30 mouse cellular contexts compared by ENCODE assay signal in the genomic region with DNA sequence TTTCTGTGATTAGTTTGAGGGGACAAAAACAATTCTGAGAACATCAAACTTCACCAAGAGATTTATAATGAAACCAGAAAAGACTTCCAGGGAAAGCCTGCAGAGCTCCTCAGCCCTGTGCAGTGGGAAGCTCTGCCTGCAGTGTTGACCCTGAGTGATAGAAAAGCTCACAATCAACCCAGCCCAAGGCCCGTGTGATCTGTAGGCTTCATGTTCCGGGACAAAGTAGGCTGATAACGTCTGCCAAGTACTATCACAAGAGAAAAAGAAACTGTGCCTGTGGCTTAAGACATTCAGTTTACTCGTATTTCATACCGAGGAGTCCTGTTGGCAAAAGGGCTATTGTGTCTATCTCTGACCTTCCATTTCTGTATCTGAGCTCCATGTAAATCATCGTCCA. TPM values are rescaled to one million over a fixed set of nuclear protein-coding genes. Genes with fewer than 3 reads are reported as not detected.
DNase-seq lines count a peak whose midpoint lies in the region; ATAC-seq and TF ChIP-seq lines count a peak whose summit lies in the region.
"Had no signal": no experiment of that assay in that cellular context is flagged by ENCODE, and none has a peak within 500 bp of the region (broad histone marks: within the 10 kb centered on the region; RNA-seq: fewer than 3 reads in every experiment).

No protein-coding gene starts in this region.

- peak overlapping the region; percentile 58 for H3K9ac ChIP-seq in MEL (ENCODE audit: control insufficient read depth, low read depth, low read length, poor library complexity, severe bottlenecking)
- H3K9ac ChIP-seq in liver, embryonic 15.5 days = no peak overlapping the region
- no peak overlapping the region for H3K9ac ChIP-seq in hindbrain, embryonic 13.5 days
- H3K9ac ChIP-seq: forebrain, embryonic 12.5 days; forebrain, postnatal 0 days; heart, embryonic 12.5 days; hindbrain, embryonic 14.5 days; limb, embryonic 15.5 days; neural tube, embryonic 12.5 days had no signal

- ATAC-seq in erythroid progenitor cell, adult 5-6 weeks (replicated peaks; ENCODE audit: low FRiP score, poor library complexity, severe bottlenecking) = 0 out of 2 replicates have a peak, but pooled peaks have one; percentile 11
- ATAC-seq in liver, embryonic 15.5 days (ENCODE audit: insufficient read depth) = peak; percentile 58; the same call in 1 of the 2 replicates
- no peak for ATAC-seq in hindbrain, embryonic 13.5 days (ENCODE audit: low FRiP score)
- ATAC-seq: forebrain, postnatal 0 days; intestine, postnatal 0 days; midbrain, embryonic 16.5 days had no signal

- H3K4me3 ChIP-seq in MEL (ENCODE audit: control insufficient read depth in 1 of 2, insufficient read depth in 1 of 2, low read depth in 2 of 2, low read length in 2 of 2) = peak overlapping the region; percentile 47 to 54
- H3K4me3 ChIP-seq in liver, embryonic 15.5 days (replicated peaks) = no peak overlapping the region
- no peak overlapping the region for H3K4me3 ChIP-seq in hindbrain, embryonic 13.5 days
- no peak overlapping the region for H3K4me3 ChIP-seq in gastrocnemius, adult 2 months
- H3K4me3 ChIP-seq: erythroblast, embryonic 14.5 days; forebrain, embryonic 12.5 days; heart, embryonic 12.5 days; limb, embryonic 10.5 days; limb, embryonic 15.5 days; neural tube, embryonic 12.5 days had no signal

- no peak for TF ChIP-seq CTCF in MEL (IDR thresholded peaks at IDR 0.05 in 2 of 3, conservative IDR thresholded peaks at IDR 0.05 in 1 of 3; ENCODE audit: control insufficient read depth in 1 of 3, insufficient read depth in 1 of 3, low read depth in 2 of 3, low read length in 3 of 3, poor library complexity in 1 of 3, severe bottlenecking in 1 of 3)
- TF ChIP-seq CTCF in gastrocnemius, adult 2 months (IDR thresholded peaks at IDR 0.05) = no peak

- no peaks in the 10 kb centered on the region for H3K79me2 ChIP-seq in MEL (ENCODE audit: control insufficient read depth, insufficient read depth, low read length, poor library complexity)

- TF ChIP-seq POLR2A in MEL (IDR thresholded peaks at IDR 0.05; ENCODE audit: control insufficient read depth in 1 of 2, insufficient read depth in 1 of 2, low read depth in 1 of 2, low read length in 2 of 2, poor library complexity in 1 of 2) = no peak; a peak in 1 of 4 replicates

- peak overlapping the region; percentile 81 for H3K27ac ChIP-seq in MEL (ENCODE audit: control insufficient read depth, low read depth, low read length)
- peak overlapping the region; percentile 39; the same call in 1 of the 2 replicates for H3K27ac ChIP-seq in liver, embryonic 15.5 days (replicated peaks)
- no peak overlapping the region for H3K27ac ChIP-seq in hindbrain, embryonic 13.5 days
- no peak overlapping the region for H3K27ac ChIP-seq in gastrocnemius, adult 2 months
- H3K27ac ChIP-seq: forebrain, embryonic 12.5 days; hindbrain, embryonic 14.5 days; limb, embryonic 10.5 days; limb, embryonic 15.5 days; neural tube, embryonic 12.5 days had no signal

- DNase-seq in adrenal gland, postnatal 36 days = peak; percentile 26 to 41
- no peak for DNase-seq in adrenal gland, adult 18-20 months (ENCODE audit: low spot score in 2 of 2)
- peak; percentile 76 for DNase-seq in MEL (ENCODE audit: low read depth, low spot score)
- no peak for DNase-seq in gastrocnemius, postnatal 36 days
- no peak for DNase-seq in gastrocnemius, adult 2 months
- DNase-seq: adrenal gland, postnatal 14 days; cerebellum, adult 2 months; cerebellum, postnatal 14 days; forebrain, postnatal 0 days; gastrocnemius, postnatal 25 days; heart, adult 18-20 months; heart, postnatal 4 days; kidney, adult 9 months; kidney, postnatal 14 days; layer of hippocampus, adult 9-11 months; lung, postnatal 4 days; right cerebral cortex, postnatal 25 days; thymus, postnatal 14 days had no signal

- H3K27me3 ChIP-seq in MEL (ENCODE audit: control insufficient read depth in 1 of 2, insufficient read depth in 2 of 2, low read length in 2 of 2) = no peaks in the 10 kb centered on the region
- no peaks in the 10 kb centered on the region for H3K27me3 ChIP-seq in liver, embryonic 15.5 days
- 0 out of 2 replicates have a peak, but pooled peaks cover 3% of the 10 kb centered on the region for H3K27me3 ChIP-seq in hindbrain, embryonic 13.5 days
- H3K27me3 ChIP-seq: heart, embryonic 12.5 days; limb, embryonic 15.5 days; neural tube, embryonic 12.5 days had no signal

- peak; percentile 49 to 67; a peak in 3 of 4 replicates for TF ChIP-seq EP300 in MEL (IDR thresholded peaks at IDR 0.05; ENCODE audit: low read depth in 1 of 2, low read length in 2 of 2)

- peaks cover 0 to 42% of the 10 kb centered on the region in 2 experiments; a peak in 2 of 4 replicates for H3K36me3 ChIP-seq in MEL (ENCODE audit: control insufficient read depth in 1 of 2, insufficient read depth in 2 of 2, low read length in 2 of 2)
- H3K36me3 ChIP-seq in liver, embryonic 15.5 days (replicated peaks) = no peaks in the 10 kb centered on the region
- no peaks in the 10 kb centered on the region for H3K36me3 ChIP-seq in hindbrain, embryonic 13.5 days
- H3K36me3 ChIP-seq: forebrain, embryonic 12.5 days; heart, embryonic 12.5 days; limb, embryonic 10.5 days; limb, embryonic 15.5 days; neural tube, embryonic 12.5 days had no signal

- WGBS in liver, embryonic 15.5 days (ENCODE audit: insufficient replicate concordance) = 22% methylated on average over 6 of the region's 6 CpGs
- 86% methylated on average over 6 of the region's 6 CpGs for WGBS in hindbrain, embryonic 13.5 days

- peak overlapping the region; percentile 11; the same call in 1 of the 2 replicates for H3K4me2 ChIP-seq in liver, embryonic 15.5 days
- H3K4me2 ChIP-seq in hindbrain, embryonic 13.5 days = no peak overlapping the region
- H3K4me2 ChIP-seq: forebrain, embryonic 12.5 days; heart, embryonic 12.5 days; hindbrain, embryonic 14.5 days; limb, embryonic 15.5 days; neural tube, embryonic 12.5 days had no signal

- 0 out of 2 replicates have a peak, but pooled peaks have one; percentile 0 for TF ChIP-seq RAD21 in MEL (IDR thresholded peaks at IDR 0.05; ENCODE audit: low read depth, low read length)

- H3K9me3 ChIP-seq in MEL (replicated peaks; ENCODE audit: insufficient read depth, low read length) = no peaks in the 10 kb centered on the region
- H3K9me3 ChIP-seq in liver, embryonic 15.5 days (replicated peaks) = no peaks in the 10 kb centered on the region
- no peaks in the 10 kb centered on the region for H3K9me3 ChIP-seq in hindbrain, embryonic 13.5 days
- H3K9me3 ChIP-seq: forebrain, embryonic 12.5 days; heart, embryonic 12.5 days; limb, embryonic 10.5 days; limb, embryonic 15.5 days; neural tube, embryonic 12.5 days had no signal

- peaks cover 23 to 34% of the 10 kb centered on the region in 2 experiments for H3K4me1 ChIP-seq in MEL (ENCODE audit: control insufficient read depth in 1 of 2, insufficient read depth in 2 of 2, low read length in 2 of 2)
- peaks cover 51% of the 10 kb centered on the region for H3K4me1 ChIP-seq in liver, embryonic 15.5 days (replicated peaks)
- H3K4me1 ChIP-seq in hindbrain, embryonic 13.5 days (replicated peaks) = peaks cover 5% of the 10 kb centered on the region
- H3K4me1 ChIP-seq: limb, embryonic 10.5 days; limb, embryonic 15.5 days had no signal

- intact Hi-C loops in gastrocnemius, postnatal 36 days (cut with DNase I) = no loop called here
- intact Hi-C loops in gastrocnemius, adult 2 months (cut with DNase I) = no loop called here

TF ChIP-seq in MEL, 35 proteins besides CTCF, POLR2A, EP300 and RAD21:
- TF ChIP-seq MYC (IDR thresholded peaks at IDR 0.05; ENCODE audit: low read depth, low read length) (peak; percentile 52; the same call in 1 of the 2 replicates), ZC3H11A (IDR thresholded peaks at IDR 0.05; ENCODE audit: low read depth, low read length) (no peak), RCOR1 (IDR thresholded peaks at IDR 0.05; ENCODE audit: low read depth, low read length) (peak; percentile 36; the same call in 1 of the 2 replicates), ELF1 (IDR thresholded peaks at IDR 0.05; ENCODE audit: low read depth, low read length) (no peak), ZMIZ1 (IDR thresholded peaks at IDR 0.05; ENCODE audit: low read depth, low read length) (no peak), MAZ (IDR thresholded peaks at IDR 0.05; ENCODE audit: low read depth, low read length) (no peak), KAT2A (conservative IDR thresholded peaks at IDR 0.05; ENCODE audit: low read depth, low read length) (no peak), GABPA (IDR thresholded peaks at IDR 0.05; ENCODE audit: low read depth, low read length) (no peak), SMC3 (IDR thresholded peaks at IDR 0.05; ENCODE audit: low read depth, low read length) (no peak; the same call in 1 of the 2 replicates), ETS1 (IDR thresholded peaks at IDR 0.05; ENCODE audit: low read depth, low read length) (peak; percentile 42; the same call in 1 of the 2 replicates), POLR2AphosphoS2 (IDR thresholded peaks at IDR 0.05; ENCODE audit: low read length) (no peak), USF1 (IDR thresholded peaks at IDR 0.05; ENCODE audit: low read depth, low read length) (no peak), MAFK (IDR thresholded peaks at IDR 0.05; ENCODE audit: borderline replicate concordance, low read depth, low read length) (no peak), BHLHE40 (IDR thresholded peaks at IDR 0.05; ENCODE audit: borderline replicate concordance, low read depth, low read length) (no peak), TBP (IDR thresholded peaks at IDR 0.05; ENCODE audit: low read depth, low read length) (no peak), MAX (IDR thresholded peaks at IDR 0.05; ENCODE audit: low read length) (no peak), TAL1 (IDR thresholded peaks at IDR 0.05; ENCODE audit: low read length) (no peak), GATA1 (IDR thresholded peaks at IDR 0.05; ENCODE audit: low read depth, low read length) (peak; percentile 69), CHD1 (IDR thresholded peaks at IDR 0.05; ENCODE audit: low read depth, low read length) (no peak), E2F4 (IDR thresholded peaks at IDR 0.05; ENCODE audit: borderline replicate concordance, low read depth, low read length) (no peak)

RNA-seq across cellular contexts. Expression of gene Gtdc1, which starts 46.4 kb away (rescaled TPM):
- 10 to 100 TPM; 13.3 to 13.9 TPM for total RNA-seq in adrenal gland, postnatal 36 days (2021)
- total RNA-seq in adrenal gland, adult 18-20 months (2021) = 10 to 100 TPM; 12.8 to 13.7 TPM
- 7.2 and 8.2 TPM in 2 replicates for total RNA-seq in MEL (2012; rRNA removed)
- 10 to 100 TPM in 1 of 2 experiments, not detected in 1; 14.3 TPM for polyA plus RNA-seq in MEL (2012; ENCODE audit: insufficient read depth in 1 of 2, insufficient read length in 2 of 2, low read depth in 1 of 2, low replicate concordance in 2 of 2, missing spikeins in 1 of 2)
- total RNA-seq in erythroid progenitor cell, adult 5-6 weeks (2015; ENCODE audit: low replicate concordance) = 35.6 and 50.8 TPM in 2 replicates
- total RNA-seq in erythroid progenitor cell, adult 5-6 weeks (2017; ENCODE audit: low replicate concordance) = 30.0 and 38.1 TPM in 2 replicates
- polyA plus RNA-seq in liver, embryonic 15.5 days (2015; fragmentation: Nextera tagmentation; extraction: Ambion mirVana) = 3.7 and 4.0 TPM in 2 replicates
- 10 to 100 TPM; 22.9 to 28.9 TPM for total RNA-seq in gastrocnemius, postnatal 36 days (2021)
- polyA plus RNA-seq in hindbrain, embryonic 13.5 days (2015; fragmentation: Nextera tagmentation; extraction: Ambion mirVana) = 19.9 and 21.0 TPM in 2 replicates
- total RNA-seq in gastrocnemius, adult 2 months (2021) = 10 to 100 TPM; 27.8 to 29.1 TPM

Comparison
In these comparisons a context has a peak if more than half of its experiments do, and no peak if none do; other contexts are left out.
1. DNase-seq: peak in adrenal gland, postnatal 36 days (2 of 2) and MEL (single experiment); none in adrenal gland, adult 18-20 months (0 of 2), gastrocnemius, postnatal 36 days (0 of 2) and gastrocnemius, adult 2 months (single experiment).
2. H3K27ac ChIP-seq: peak in MEL (single experiment) and liver, embryonic 15.5 days (single experiment); none in hindbrain, embryonic 13.5 days (single experiment) and gastrocnemius, adult 2 months (single experiment).
3. H3K4me3 ChIP-seq: peak in MEL (2 of 2); none in liver, embryonic 15.5 days (single experiment), hindbrain, embryonic 13.5 days (single experiment) and gastrocnemius, adult 2 months (single experiment).